Mouse (Mus musculus) CD4-positive, CD25-positive, alpha-beta regulatory T cell, adult 2 months (primary cell): ENCODE measurements around the gene Midn.

Experiments used
- DNase-seq: peaks from one replicate; pipeline ENCODE4 v3.0.0-alpha.2; 2012; ENCODE audit warnings: low read depth, low spot score

Gene Midn

DNA sequence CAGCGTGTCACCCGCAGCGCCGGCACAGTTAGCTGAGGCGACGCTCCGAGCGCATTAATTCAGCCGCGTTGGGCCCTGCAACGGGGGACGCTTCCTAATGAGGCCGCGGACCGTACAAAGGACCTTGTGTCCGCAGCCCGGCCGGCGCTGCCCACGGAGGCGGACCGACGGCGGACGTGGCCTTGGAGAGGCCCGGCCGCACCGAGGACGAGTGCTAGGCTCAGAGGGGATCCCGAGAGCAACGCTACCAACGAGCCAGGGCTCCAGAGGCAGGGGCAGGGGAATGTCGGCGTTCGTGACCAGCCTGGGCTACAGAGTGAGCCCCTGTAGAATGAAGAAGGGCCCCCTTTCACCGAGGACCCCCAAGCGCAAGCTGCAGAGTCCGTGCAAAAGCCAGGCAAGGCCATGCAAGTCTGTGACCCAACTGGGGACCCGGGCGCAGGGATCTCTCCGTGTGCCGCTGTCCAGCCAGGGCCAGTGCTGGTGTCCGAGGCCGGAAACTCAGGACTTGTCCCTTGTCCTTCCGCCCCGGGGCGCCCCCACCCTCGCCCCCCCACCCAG, 42.5 kb downstream of the Midn start:
- DNase-seq = no peak

DNA sequence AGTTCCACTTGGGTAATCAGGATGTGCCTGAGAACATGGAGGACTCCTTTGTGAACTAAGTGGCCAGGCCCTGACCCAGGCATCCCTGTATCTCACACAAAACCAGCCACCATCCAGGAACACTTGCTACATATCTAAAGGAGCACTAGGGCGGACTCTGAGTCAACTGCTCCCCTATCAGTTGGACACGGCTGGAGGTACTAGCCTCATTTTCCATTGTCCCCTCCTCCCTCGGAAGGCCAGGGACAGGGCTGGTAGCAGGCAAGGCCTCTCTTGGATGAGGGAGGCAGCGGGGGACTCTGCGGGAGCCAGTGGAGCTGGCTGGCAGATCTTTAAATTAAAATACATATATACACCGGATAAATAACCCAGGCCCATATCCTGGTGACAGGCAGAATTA, 45.9 kb downstream of the Midn start:
- no peak for DNase-seq

DNA sequence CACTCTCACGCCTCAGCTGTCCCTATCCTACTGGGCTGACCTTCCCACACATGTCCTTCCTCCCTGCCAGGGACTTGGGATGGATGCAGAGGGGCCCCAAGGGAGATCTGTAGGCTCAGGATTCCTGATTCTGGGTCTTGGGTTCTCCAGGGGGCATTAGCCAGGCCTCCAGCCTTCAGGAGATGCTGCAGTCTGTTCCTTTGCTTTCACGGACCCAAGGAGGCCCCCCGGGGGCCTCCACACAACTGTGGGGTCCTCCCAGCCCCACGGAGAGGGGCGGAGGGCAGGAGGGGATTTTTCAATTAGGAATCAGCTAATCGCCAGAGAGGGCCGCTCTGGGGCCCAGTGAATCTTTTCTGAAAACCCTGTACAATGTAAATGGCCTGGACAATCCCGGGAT, 46.4 kb downstream of the Midn start:
- no peak for DNase-seq

DNA sequence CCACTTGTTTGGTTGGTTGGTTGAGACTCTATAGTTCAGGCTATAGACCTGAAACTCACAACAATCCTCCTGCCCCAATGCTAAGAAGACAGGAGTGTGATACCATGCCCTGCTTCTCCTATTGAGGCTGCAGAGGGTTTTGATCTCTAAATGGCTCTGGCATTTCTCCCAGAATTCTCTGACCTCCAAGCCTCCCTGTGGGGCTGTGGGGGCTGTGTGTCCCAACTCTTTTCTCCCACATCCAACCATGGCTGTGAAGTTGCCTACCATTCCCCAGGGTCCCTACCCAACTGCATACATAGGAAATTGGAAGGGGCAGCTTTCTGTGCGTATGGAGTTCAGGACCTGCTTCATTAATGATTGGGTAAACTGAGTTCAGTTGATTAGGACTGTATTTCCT, 48.1 kb downstream of the Midn start:
- DNase-seq = no peak

DNA sequence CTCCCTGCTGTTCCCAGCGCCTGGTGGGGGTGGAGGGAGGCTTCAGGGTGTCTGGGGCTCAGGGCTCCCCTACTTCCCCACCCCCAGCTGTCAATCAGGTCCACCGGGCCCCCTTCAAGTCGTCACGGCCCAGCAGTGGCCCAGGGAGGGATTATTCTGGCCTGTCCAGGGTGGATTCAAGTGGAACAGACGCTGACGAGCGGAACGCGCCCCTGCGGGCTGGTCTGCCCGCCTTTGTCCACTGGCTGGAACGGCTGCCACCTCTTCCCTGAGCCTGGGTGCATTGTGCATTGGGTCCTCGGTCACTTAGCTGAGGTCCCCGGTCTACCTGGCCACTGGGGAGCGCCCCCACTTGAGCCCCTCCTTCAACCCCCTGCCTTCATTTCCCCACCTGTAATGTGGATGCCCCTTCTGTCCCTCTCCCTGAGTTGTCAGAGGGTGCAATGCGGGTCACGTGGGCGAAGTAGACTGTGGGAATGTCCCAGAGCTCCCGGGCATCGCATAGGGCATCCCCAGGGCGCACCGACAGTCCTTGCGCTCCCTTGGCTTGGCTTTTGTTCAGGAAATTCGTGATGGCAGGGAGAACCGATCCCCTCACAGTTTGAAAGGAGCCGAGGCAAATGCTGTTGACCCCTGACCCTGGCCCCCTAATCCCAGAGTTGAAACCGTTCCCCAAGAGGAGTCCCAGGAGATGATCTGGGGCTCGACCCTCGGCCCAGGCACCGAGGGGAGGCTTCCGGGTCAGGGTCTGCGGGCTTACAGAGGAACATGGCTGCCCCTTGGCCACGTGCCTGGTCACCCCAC, 48.9 kb downstream of the Midn start:
- no peak for DNase-seq

DNA sequence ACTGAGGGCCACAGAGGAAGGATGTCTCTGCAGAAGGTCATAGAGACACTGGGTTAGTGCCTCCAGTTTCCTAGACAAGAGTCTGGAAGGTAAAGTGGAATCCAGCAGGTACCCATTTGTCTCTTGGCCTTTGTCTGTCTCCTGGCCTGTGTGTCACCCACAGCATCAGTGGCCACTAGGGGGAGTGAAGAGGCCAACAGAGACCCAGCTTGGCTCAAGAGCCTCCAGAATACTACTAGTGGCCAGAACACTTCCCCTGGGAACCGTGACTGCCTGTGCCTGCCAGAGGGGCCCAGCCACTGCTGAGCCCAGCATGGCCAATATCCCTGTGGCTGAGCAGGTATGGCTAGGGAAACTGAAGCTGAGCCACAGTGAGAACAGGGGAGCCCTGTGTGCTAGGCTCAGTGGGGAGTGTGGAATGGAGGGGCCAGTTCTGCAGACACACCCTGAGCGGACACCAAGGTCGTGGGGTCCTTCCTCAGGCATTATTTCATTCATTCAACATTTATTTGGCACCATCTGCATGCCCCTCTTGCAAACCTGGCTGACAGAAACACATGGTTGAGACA, 51.5 kb downstream of the Midn start:
- DNase-seq = peak; percentile 90

DNA sequence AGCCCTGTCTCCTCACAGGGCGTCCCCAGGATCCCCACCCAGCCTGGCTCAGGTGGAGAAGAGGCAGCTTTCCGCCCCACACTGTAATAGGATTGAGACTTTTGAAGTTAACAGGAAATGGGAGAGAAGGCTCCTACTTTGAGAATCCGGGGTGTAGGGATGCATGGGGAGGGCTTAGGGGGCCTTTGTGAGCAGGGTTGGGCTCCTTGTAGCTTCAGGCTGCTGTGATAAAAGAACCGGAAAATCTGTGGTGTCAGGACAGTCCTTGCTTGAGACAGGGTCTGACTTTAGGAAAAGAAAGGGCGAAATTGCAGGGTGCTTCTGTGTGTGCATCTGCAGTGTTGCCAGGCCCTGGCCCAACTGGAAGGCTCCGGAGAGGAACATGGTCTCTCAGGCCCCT, 52.4 kb downstream of the Midn start:
- no peak for DNase-seq

DNA sequence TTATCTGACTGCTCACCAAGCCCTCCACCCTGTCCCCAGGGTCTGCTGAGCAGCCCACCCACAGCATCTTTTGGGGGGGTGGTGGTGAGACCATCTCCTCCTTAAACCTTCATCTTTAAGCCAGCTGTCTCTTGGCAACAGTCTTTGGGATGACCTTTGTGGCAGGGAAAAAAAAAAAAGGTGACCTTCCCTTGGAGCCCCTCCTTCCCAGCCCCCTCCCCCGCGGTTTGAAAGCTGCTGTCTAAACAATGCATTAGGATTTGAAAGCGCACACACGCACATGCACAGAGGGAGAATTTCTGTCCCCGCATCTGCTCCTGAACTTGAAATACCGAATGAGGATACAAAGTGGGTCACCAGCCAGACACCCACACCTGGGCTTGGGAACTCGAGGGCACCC, 56.0 kb downstream of the Midn start:
- DNase-seq = no peak

DNA sequence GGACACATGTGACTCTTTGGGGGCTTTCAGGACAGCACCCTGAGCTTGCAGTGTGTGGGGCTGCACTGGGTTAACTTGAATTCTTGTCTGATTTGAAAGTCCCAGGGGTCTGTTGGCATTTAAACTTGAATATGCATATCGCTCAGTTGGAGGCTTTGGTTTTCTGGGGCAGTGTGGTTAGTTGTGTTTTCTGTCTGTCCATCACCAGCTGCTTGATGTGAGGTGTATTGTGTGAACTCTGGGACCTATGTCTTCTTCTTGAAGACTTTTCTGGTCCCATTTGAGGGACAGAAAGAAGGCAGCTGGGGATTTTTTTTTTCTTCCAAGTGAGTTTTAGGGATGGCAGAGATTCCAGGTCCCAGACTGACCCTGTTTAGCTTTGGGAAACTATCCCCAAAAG, 59.1 kb downstream of the Midn start:
- DNase-seq = no peak

DNA sequence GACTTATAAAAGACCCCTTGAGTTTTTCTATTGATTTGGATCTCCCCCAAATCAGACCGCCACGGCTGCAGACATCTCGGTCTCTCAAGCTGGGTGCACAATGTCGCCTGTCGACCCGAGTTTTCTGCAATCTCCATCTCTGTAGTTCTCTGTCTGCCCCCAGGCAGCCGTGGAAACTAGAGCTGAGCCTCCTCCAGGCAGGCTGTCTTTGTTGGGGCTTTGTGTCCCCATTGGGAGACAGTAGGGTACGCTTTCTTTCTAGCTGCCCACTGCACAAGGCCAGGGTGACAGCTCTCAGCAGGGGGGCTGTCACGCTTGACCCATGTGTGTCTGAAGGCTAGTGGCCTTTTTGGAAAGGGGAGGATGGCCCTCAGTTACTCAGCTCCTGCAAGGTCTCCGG, 59.6 kb downstream of the Midn start:
- DNase-seq = no peak
